Mouse (Mus musculus) intestine, embryonic 14.5 days (tissue): ENCODE results near the gene Atp8a2. TPM values are rescaled to one million over a fixed set of nuclear protein-coding genes. Genes with fewer than 3 reads are reported as not detected.

Experiments used
- ATAC-seq: fragments of 200-750 bp; cut with Nextera tagmentation; replicated peaks from 2 replicates; pipeline ENCODE4 v1.8.0; 2017; ENCODE audit warnings: low read depth, moderate number of reproducible peaks, moderate TSS enrichment, moderate library complexity; ENCODE audit not compliant: low FRiP score, low TSS enrichment
- DNase-seq: peaks from one replicate; pipeline ENCODE4 v3.0.0-alpha.2; 2018; ENCODE audit warnings: low spot score
- H3K27ac ChIP-seq: fragments of 300-500 bp; sonication (generic); 2 replicates; pipeline ENCODE4 v1.5.1; 2014; ENCODE audit warnings: low read depth, mild to moderate bottlenecking, control low read depth
- H3K27me3 ChIP-seq: fragments of 300-500 bp; sonication (generic); replicated peaks from 2 replicates; pipeline ENCODE4 v1.6.1; 2014; ENCODE audit warnings: low read length, control low read depth; ENCODE audit not compliant: control insufficient read depth, insufficient read depth
- H3K36me3 ChIP-seq: fragments of 300-500 bp; sonication (generic); 2 replicates; pipeline ENCODE4 v1.6.1; 2014; ENCODE audit warnings: low read length, control low read depth; ENCODE audit not compliant: control insufficient read depth, insufficient read depth
- H3K4me1 ChIP-seq: fragments of 300-500 bp; sonication (generic); replicated peaks from 2 replicates; pipeline ENCODE4 v1.6.1; 2014; ENCODE audit warnings: low read length, control low read depth, mixed read lengths; ENCODE audit not compliant: control insufficient read depth, insufficient read depth
- H3K4me2 ChIP-seq: fragments of 300-500 bp; sonication (generic); 2 replicates; pipeline ENCODE4 v1.6.1; 2014; ENCODE audit warnings: low read length
- H3K4me3 ChIP-seq: fragments of 300-500 bp; sonication (generic); 2 replicates; pipeline ENCODE4 v1.5.1; 2014; ENCODE audit warnings: low read depth, low read length, control low read depth, mixed read lengths
- H3K9ac ChIP-seq: fragments of 300-500 bp; sonication (generic); 2 replicates; pipeline ENCODE4 v1.6.1; 2014; ENCODE audit warnings: mild to moderate bottlenecking, low read length
- H3K9me3 ChIP-seq: fragments of 300-500 bp; sonication (generic); 2 replicates; pipeline ENCODE4 v1.6.1; 2016; ENCODE audit warnings: low read length, control low read depth; ENCODE audit not compliant: control insufficient read depth
- WGBS: fragments of 180-500 bp; shearing (Covaris S2); extraction: QIAGEN DNeasy Blood & Tissue Kit; methylation state at CpG from one replicate; pipeline ENCODE4 v1.1.7; 2014; 5-methylcytosine and 5-hydroxymethylcytosine counted together
- polyA plus RNA-seq: library from polyadenylated mRNA; unstranded; fragments of >200 nt; fragmentation: Nextera tagmentation; extraction: Ambion mirVana; gene quantifications from 2 replicates; pipeline ENCODE4 v1.2.1, GENCODE M21; 2014

Atp8a2 gene
- 8.2 and 9.0 TPM in 2 replicates for polyA plus RNA-seq

GRCm38 (mm10) chr14:60196884-60197283 lies at the start of gene Atp8a2:
TSS of gene Atp8a2 (minus strand) at chr14:60197179.
- 63% methylated on average over 7 of the region's 7 CpGs for WGBS
- ATAC-seq: no peak

GRCm38 (mm10) chr14:60238551-60238950 lies 41.6 kb upstream of the Atp8a2 start:
- Histone ChIP-seq H3K9me3 (no peaks in the 10 kb centered on the region), H3K4me1 (no peaks in the 10 kb centered on the region), H3K4me3 (no peak overlapping the region), H3K36me3 (peaks cover 73% of the 10 kb centered on the region), H3K27me3 (no peaks in the 10 kb centered on the region), H3K27ac (no peak overlapping the region), H3K4me2 (no peak overlapping the region), H3K9ac (no peak overlapping the region)
- ATAC-seq: no peak
- 78% methylated on average over 3 of the region's 3 CpGs for WGBS
- DNase-seq: no peak

More at GRCm38 (mm10) chr14:60196884-60197283, at the start of gene Atp8a2:
- DNase-seq: no peak
- Histone ChIP-seq H3K27ac (no peak within 1 kb of the TSS), H3K9me3 (no peaks in the 10 kb centered on the region), H3K4me2 (no peak within 1 kb of the TSS), H3K4me3 (no peak within 1 kb of the TSS), H3K36me3 (no peaks in the 10 kb centered on the region), H3K27me3 (no peaks in the 10 kb centered on the region), H3K9ac (no peak within 1 kb of the TSS), H3K4me1 (no peaks in the 10 kb centered on the region)

- Histone ChIP-seq H3K27ac (no peak overlapping the region), H3K4me2 (no peak overlapping the region), H3K4me1 (no peaks in the 10 kb centered on the region), H3K9ac (no peak overlapping the region), H3K9me3 (no peaks in the 10 kb centered on the region), H3K4me3 (no peak overlapping the region), H3K36me3 (peaks cover 48% of the 10 kb centered on the region), H3K27me3 (no peaks in the 10 kb centered on the region)
- DNase-seq (no peak), ATAC-seq (no peak)
- WGBS: 90% methylated on average over 10 of the region's 10 CpGs
Observed at GRCm38 (mm10) chr14:60219886-60220285, 22.9 kb upstream of the Atp8a2 start.

GRCm38 (mm10) chr14:60217616-60218015 lies 20.6 kb upstream of the Atp8a2 start:
- no peaks in the 10 kb centered on the region for H3K4me1 ChIP-seq

GRCm38 (mm10) chr14:60216125-60216524 lies 19.1 kb upstream of the Atp8a2 start:
- WGBS: 94% methylated on average over 1 of the region's 1 CpGs
- no peak for ATAC-seq
- H3K9ac ChIP-seq: no peak overlapping the region
- no peak for DNase-seq
- no peak overlapping the region for H3K27ac ChIP-seq
- no peak overlapping the region for H3K4me3 ChIP-seq
- H3K9me3 ChIP-seq: no peaks in the 10 kb centered on the region
- H3K36me3 ChIP-seq: peaks cover 31% of the 10 kb centered on the region
- H3K4me1 ChIP-seq: no peaks in the 10 kb centered on the region
- H3K4me2 ChIP-seq: no peak overlapping the region
- H3K27me3 ChIP-seq: no peaks in the 10 kb centered on the region

More at GRCm38 (mm10) chr14:60217616-60218015, 20.6 kb upstream of the Atp8a2 start:
- Histone ChIP-seq H3K36me3 (peaks cover 42% of the 10 kb centered on the region), H3K9me3 (no peaks in the 10 kb centered on the region), H3K4me2 (no peak overlapping the region), H3K9ac (no peak overlapping the region), H3K27ac (no peak overlapping the region), H3K27me3 (no peaks in the 10 kb centered on the region), H3K4me3 (no peak overlapping the region)
- ATAC-seq: no peak
- WGBS: 99% methylated on average over 4 of the region's 4 CpGs
- no peak for DNase-seq

GRCm38 (mm10) chr14:60215000-60215399 lies 18.0 kb upstream of the Atp8a2 start:
- DNase-seq: no peak
- Histone ChIP-seq H3K4me2 (no peak overlapping the region), H3K4me3 (no peak overlapping the region), H3K27ac (no peak overlapping the region), H3K4me1 (no peaks in the 10 kb centered on the region), H3K27me3 (no peaks in the 10 kb centered on the region), H3K9me3 (no peaks in the 10 kb centered on the region), H3K9ac (no peak overlapping the region), H3K36me3 (peaks cover 22% of the 10 kb centered on the region)
- no peak for ATAC-seq
- 75% methylated on average over 3 of the region's 3 CpGs for WGBS

- no peak overlapping the region for H3K4me3 ChIP-seq
- DNase-seq (no peak), ATAC-seq (no peak)
- no peaks in the 10 kb centered on the region for H3K27me3 ChIP-seq
- no peaks in the 10 kb centered on the region for H3K9me3 ChIP-seq
- H3K9ac ChIP-seq: no peak overlapping the region
- H3K36me3 ChIP-seq: peaks cover 12% of the 10 kb centered on the region
- 67% methylated on average over 1 of the region's 1 CpGs for WGBS
- H3K4me1 ChIP-seq: no peaks in the 10 kb centered on the region
- H3K27ac ChIP-seq: no peak overlapping the region
- H3K4me2 ChIP-seq: no peak overlapping the region
Observed at GRCm38 (mm10) chr14:60214040-60214439, 17.1 kb upstream of the Atp8a2 start.

- Histone ChIP-seq H3K27me3 (no peaks in the 10 kb centered on the region), H3K36me3 (no peaks in the 10 kb centered on the region), H3K27ac (no peak overlapping the region), H3K4me1 (no peaks in the 10 kb centered on the region), H3K9me3 (no peaks in the 10 kb centered on the region), H3K4me2 (no peak overlapping the region), H3K4me3 (no peak overlapping the region), H3K9ac (no peak overlapping the region)
- ATAC-seq (no peak), DNase-seq (no peak)
- 83% methylated on average over 7 of the region's 7 CpGs for WGBS
Observed at GRCm38 (mm10) chr14:60209166-60209565, 12.2 kb upstream of the Atp8a2 start.

GRCm38 (mm10) chr14:60204993-60205392 lies 8.0 kb upstream of the Atp8a2 start:
- Histone ChIP-seq H3K9ac (no peak overlapping the region), H3K4me2 (no peak overlapping the region), H3K4me3 (no peak overlapping the region), H3K27ac (no peak overlapping the region), H3K4me1 (no peaks in the 10 kb centered on the region), H3K27me3 (no peaks in the 10 kb centered on the region), H3K36me3 (no peaks in the 10 kb centered on the region), H3K9me3 (no peaks in the 10 kb centered on the region)
- ATAC-seq (no peak), DNase-seq (no peak)
- 89% methylated on average over 6 of the region's 6 CpGs for WGBS
